Mouse (Mus musculus) hindbrain, postnatal 0 days (tissue): ENCODE measurements around the gene Ppp1r14d. TPM values are rescaled to one million over a fixed set of nuclear protein-coding genes. Genes with fewer than 3 reads are reported as not detected.
A peak's percentile ranks its signal among the peaks of the same experiment; 100 is the strongest.

ENCODE experiments used
- ATAC-seq: fragments of 200-750 bp; cut with Nextera tagmentation; 2 replicates; pipeline ENCODE4 v1.8.0; 2017; ENCODE audit warnings: mild to moderate bottlenecking, moderate TSS enrichment, moderate library complexity
- DNase-seq: peaks from one replicate; pipeline ENCODE4 v3.0.0-alpha.2; 2015; ENCODE audit warnings: low spot score
- H3K27ac ChIP-seq: fragments of 300-500 bp; sonication (generic); 2 replicates; pipeline ENCODE4 v1.5.1; 2014; ENCODE audit warnings: mild to moderate bottlenecking
- H3K27me3 ChIP-seq: fragments of 300-500 bp; sonication (generic); 2 replicates; pipeline ENCODE4 v1.6.1; 2014; ENCODE audit warnings: low read length, mixed read lengths; ENCODE audit not compliant: insufficient read depth
- H3K36me3 ChIP-seq: fragments of 300-500 bp; sonication (generic); 2 replicates; pipeline ENCODE4 v1.6.1; 2014; ENCODE audit warnings: low read length, mixed read lengths; ENCODE audit not compliant: insufficient read depth
- H3K4me1 ChIP-seq: fragments of 300-500 bp; sonication (generic); 2 replicates; pipeline ENCODE4 v1.6.1; 2014; ENCODE audit warnings: antibody characterized with exemption, low read length, mixed read lengths; ENCODE audit not compliant: insufficient read depth
- H3K4me2 ChIP-seq: fragments of 300-500 bp; sonication (generic); 2 replicates; pipeline ENCODE4 v1.6.1; 2014; ENCODE audit warnings: low read depth, mild to moderate bottlenecking, low read length, moderate library complexity, mixed read lengths
- H3K4me3 ChIP-seq: fragments of 300-500 bp; sonication (generic); 2 replicates; pipeline ENCODE4 v1.5.1; 2014; ENCODE audit warnings: low read length
- H3K9ac ChIP-seq: fragments of 300-500 bp; sonication (generic); replicated peaks from 2 replicates; pipeline ENCODE4 v1.6.1; 2014; ENCODE audit warnings: mild to moderate bottlenecking, low read length, moderate library complexity, mixed read lengths
- H3K9me3 ChIP-seq: fragments of 300-500 bp; sonication (generic); 2 replicates; pipeline ENCODE4 v1.6.1; 2016; ENCODE audit warnings: low read length, mixed read lengths
- CTCF ChIP-seq: IDR thresholded peaks from 2 replicates; pipeline ENCODE4 v1.5.1; 2016; ENCODE audit warnings: antibody characterized with exemption, control low read depth, low read depth
- WGBS: fragments of 180-500 bp; shearing (Covaris S2); extraction: QIAGEN DNeasy Blood & Tissue Kit; methylation state at CpG from one replicate; pipeline ENCODE4 v1.1.7; 2014; 5-methylcytosine and 5-hydroxymethylcytosine counted together
- polyA plus RNA-seq: library from polyadenylated mRNA; unstranded; fragments of >200 nt; fragmentation: Nextera tagmentation; extraction: Ambion mirVana; gene quantifications from 2 replicates; pipeline ENCODE4 v1.2.1, GENCODE M21; 2015
- total RNA-seq: library from RNA; depleted of rRNA; stranded (reverse); fragments of >200 nt; gene quantifications from 2 replicates; pipeline ENCODE4 v1.2.3, GENCODE M21; 2014

The Ppp1r14d gene
- total and polyA plus RNA-seq, 2 experiments from 2014 or later: not detected

DNA sequence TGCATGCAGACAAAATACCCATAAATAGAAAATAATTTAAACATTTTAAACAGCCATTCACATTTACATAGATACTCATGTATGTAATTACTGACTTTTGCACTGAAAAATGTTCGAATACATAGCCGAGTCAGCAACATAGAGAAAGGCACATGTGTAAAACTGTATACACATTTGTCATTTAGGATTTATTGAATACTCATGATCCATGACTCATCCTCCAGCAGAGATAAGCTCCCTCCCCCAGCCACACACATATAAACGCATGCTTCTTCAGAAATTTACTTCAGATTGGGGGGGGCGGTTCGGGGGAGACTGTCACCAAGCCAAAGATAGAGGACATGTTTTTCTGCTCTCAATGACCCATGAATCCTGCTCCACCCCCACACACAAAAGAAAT lies 34.1 kb upstream of the Ppp1r14d start:
- ATAC-seq: no peak
- Histone ChIP-seq H3K27me3 (no peaks in the 10 kb centered on the region), H3K9me3 (no peaks in the 10 kb centered on the region), H3K4me3 (no peak overlapping the region), H3K4me2 (no peak overlapping the region), H3K9ac (no peak overlapping the region), H3K36me3 (no peaks in the 10 kb centered on the region), H3K4me1 (no peaks in the 10 kb centered on the region), H3K27ac (no peak overlapping the region)
- TF ChIP-seq CTCF: no peak
- DNase-seq: no peak
- 80% methylated on average over 5 of the region's 5 CpGs for WGBS

DNA sequence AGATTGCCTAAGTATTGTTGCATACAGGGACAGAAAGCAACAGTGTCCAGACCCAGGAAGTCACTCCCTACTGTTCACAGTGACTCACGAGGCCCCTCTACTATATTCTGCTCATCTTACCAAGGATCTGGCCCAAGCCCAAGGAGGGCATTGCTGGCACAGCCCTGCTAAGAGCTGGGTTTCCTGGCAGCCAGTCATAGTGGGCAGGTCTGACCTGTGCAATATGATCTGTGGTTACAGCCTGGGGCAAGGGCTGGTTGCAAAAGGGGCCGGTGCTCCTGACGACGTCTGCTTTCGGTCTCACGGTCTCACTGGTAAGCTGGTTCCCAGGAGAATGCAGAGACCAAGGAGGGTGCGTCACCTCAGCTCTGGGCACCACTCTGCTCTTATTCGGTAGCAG lies 33.3 kb upstream of the Ppp1r14d start:
- H3K27ac ChIP-seq: 0 out of 2 replicates have a peak overlapping the region, but pooled peaks have one; percentile 28

DNA sequence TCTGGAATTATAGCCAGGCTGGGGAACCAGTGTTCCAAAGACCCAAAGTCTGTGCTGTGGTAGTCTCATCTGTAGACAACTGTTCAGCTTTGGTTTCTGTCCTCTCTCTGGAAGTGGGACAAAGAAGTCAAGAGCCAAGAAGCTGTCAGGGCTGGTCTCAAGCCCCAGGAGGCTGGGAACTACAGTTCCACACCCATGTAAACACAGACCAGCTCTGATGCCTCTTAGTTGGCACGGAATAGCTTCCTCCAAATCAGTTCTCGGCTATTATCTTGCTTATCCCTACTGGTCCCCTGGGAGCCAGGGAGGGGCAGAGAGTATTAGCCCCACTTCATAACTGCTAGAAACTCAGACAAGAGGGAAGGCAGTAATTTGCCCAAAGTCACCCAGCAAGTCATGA lies 31.6 kb upstream of the Ppp1r14d start:
- no peaks in the 10 kb centered on the region for H3K9me3 ChIP-seq
- H3K36me3 ChIP-seq: no peaks in the 10 kb centered on the region
- no peak overlapping the region for H3K4me3 ChIP-seq
- TF ChIP-seq CTCF: no peak
- no peaks in the 10 kb centered on the region for H3K27me3 ChIP-seq
- no peak overlapping the region for H3K9ac ChIP-seq
- H3K4me1 ChIP-seq: no peaks in the 10 kb centered on the region
- peak; percentile 49 for DNase-seq
- ATAC-seq: peak; percentile 77
- H3K27ac ChIP-seq: no peak overlapping the region
- WGBS: 27% methylated on average over 2 of the region's 2 CpGs
- no peak overlapping the region for H3K4me2 ChIP-seq

More for the DNA sequence above, 33.3 kb upstream of the Ppp1r14d start:
- peak; percentile 78 for ATAC-seq
- H3K27me3 ChIP-seq: no peaks in the 10 kb centered on the region
- H3K9ac ChIP-seq: no peak overlapping the region; the same call in 1 of the 2 replicates
- no peak overlapping the region for H3K4me3 ChIP-seq
- no peak for TF ChIP-seq CTCF
- DNase-seq: peak; percentile 75
- H3K36me3 ChIP-seq: no peaks in the 10 kb centered on the region
- peak overlapping the region; percentile 27 for H3K4me2 ChIP-seq
- no peaks in the 10 kb centered on the region for H3K9me3 ChIP-seq
- H3K4me1 ChIP-seq: no peaks in the 10 kb centered on the region
- 22% methylated on average over 8 of the region's 8 CpGs for WGBS

DNA sequence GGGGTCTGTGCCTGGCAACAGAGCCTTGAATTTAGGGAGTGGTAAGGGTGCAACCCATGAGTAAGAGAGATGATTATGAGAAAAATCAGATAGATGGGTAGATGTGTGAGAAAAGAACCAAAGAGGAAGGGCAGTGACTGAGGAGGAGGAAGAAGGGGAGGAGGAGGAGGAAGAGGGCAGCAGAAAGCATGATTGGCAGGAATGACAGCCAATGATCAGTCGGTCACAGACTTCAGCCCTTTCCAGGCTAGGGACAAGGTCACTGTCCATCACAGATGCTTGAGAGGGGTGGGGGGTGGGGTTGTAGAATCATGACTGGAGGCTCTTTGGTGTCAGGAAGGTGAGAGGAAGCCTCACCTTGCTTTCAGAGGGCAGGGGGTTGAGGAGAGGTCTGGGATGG lies 30.8 kb upstream of the Ppp1r14d start:
- H3K27ac ChIP-seq: no peak overlapping the region
- H3K4me2 ChIP-seq: no peak overlapping the region
- ATAC-seq: no peak
- H3K9me3 ChIP-seq: no peaks in the 10 kb centered on the region
- 85% methylated on average over 1 of the region's 1 CpGs for WGBS
- no peaks in the 10 kb centered on the region for H3K4me1 ChIP-seq
- no peaks in the 10 kb centered on the region for H3K36me3 ChIP-seq
- no peak for DNase-seq
- peaks cover 2% of the 10 kb centered on the region; the same call in 1 of the 2 replicates for H3K27me3 ChIP-seq
- no peak for TF ChIP-seq CTCF
- H3K9ac ChIP-seq: no peak overlapping the region
- H3K4me3 ChIP-seq: no peak overlapping the region

DNA sequence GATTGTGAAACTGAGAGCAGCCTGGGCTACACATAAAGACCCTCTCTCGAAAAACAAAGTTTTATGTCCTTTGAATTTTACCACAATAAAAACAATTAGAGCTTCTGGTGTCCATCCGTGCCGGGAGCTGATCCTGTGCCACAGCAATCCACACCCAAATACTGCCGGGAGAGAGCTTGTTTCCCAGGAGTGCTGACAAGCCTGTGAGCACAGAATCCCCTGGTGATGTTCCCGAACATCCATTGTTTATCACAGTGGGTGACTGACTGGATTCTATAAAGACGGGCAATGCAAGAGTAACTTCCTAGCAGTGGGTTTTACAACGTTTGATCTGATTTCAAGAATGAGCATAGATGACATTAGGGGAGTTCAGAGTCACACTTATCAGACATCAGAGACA lies 25.3 kb upstream of the Ppp1r14d start:
- DNase-seq: no peak
- no peak overlapping the region for H3K27ac ChIP-seq
- no peak overlapping the region for H3K4me2 ChIP-seq
- WGBS: 9% methylated on average over 7 of the region's 7 CpGs
- H3K36me3 ChIP-seq: no peaks in the 10 kb centered on the region
- H3K4me3 ChIP-seq: no peak overlapping the region
- peaks cover 13% of the 10 kb centered on the region for H3K27me3 ChIP-seq
- H3K4me1 ChIP-seq: no peaks in the 10 kb centered on the region
- no peaks in the 10 kb centered on the region for H3K9me3 ChIP-seq
- no peak overlapping the region for H3K9ac ChIP-seq
- no peak for ATAC-seq
- TF ChIP-seq CTCF: no peak

DNA sequence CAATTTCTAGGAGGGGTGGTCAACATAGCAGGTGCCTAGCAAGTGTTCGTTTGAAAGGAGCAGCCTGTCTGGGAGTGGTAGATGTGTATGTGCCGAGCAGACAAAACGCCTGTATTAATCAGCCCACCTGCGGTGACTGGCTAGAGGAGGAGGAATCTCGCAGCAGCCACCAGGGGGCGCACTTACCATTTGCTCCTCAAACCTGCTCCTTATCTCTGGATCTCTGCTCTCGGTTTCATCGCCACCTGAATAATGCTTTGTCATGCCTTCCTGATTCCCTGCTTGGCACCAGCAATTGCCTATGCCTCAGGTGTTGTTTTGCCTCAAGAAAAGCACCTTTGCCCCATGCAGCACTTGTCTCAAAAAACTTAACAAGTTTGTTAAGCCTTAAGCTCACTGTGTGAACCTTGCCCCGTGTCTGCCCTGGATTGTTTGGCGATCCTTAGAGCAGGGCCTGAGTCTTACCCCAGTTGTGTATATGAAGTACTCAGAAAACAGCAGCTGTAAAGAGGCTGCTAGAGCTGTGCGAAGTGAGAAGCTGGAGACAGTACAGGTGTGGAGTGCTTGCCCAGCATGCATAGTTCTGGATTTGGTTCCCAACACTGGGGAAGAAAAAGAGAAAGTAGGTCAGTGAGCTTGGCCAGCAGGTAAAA lies 21.2 kb upstream of the Ppp1r14d start:
- ATAC-seq: peak; percentile 44; the same call in 1 of the 2 replicates
- whole genome bisulfite sequencing: 18% methylated on average over 11 of the region's 11 CpGs
- Histone ChIP-seq H3K9me3 (no peaks in the 10 kb centered on the region), H3K27ac (no peak overlapping the region), H3K4me2 (no peak overlapping the region), H3K27me3 (peaks cover 13% of the 10 kb centered on the region), H3K4me1 (no peaks in the 10 kb centered on the region), H3K4me3 (no peak overlapping the region), H3K9ac (no peak overlapping the region), H3K36me3 (no peaks in the 10 kb centered on the region)
- peak; percentile 90 for TF ChIP-seq CTCF
- peak; percentile 86 for DNase-seq

DNA sequence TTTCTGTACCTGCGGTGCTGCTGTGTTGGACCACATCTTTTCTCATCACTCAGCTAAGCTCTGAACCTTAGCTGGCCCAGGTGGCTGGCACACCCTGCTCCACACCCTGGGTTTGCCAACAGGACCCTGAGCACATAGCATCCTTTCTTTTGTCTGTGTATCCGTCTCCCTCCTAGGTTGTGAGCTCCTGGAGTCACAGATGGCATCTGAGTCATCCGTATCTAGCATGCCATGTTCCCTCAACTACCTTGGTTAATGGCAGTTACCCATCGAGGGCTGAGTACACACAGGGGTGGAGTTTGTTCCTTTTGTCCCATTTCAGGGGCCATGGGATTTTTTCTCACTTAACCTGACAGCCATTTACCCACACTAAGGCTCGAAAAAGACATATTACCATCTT lies 20.7 kb upstream of the Ppp1r14d start:
- Histone ChIP-seq H3K27ac (no peak overlapping the region), H3K4me1 (no peaks in the 10 kb centered on the region), H3K4me2 (no peak overlapping the region), H3K9me3 (no peaks in the 10 kb centered on the region), H3K4me3 (no peak overlapping the region), H3K36me3 (no peaks in the 10 kb centered on the region), H3K27me3 (peaks cover 10% of the 10 kb centered on the region), H3K9ac (no peak overlapping the region)
- DNase-seq: no peak
- peak; percentile 5; the same call in 1 of the 2 replicates for ATAC-seq
- no peak for TF ChIP-seq CTCF
- 58% methylated on average over 5 of the region's 5 CpGs for WGBS
